Mouse (Mus musculus) layer of hippocampus, adult 9-10 months (tissue): ENCODE data around the gene Msh2.

Experiments used
- DNase-seq: peaks from one replicate; pipeline ENCODE4 v3.0.0; 2022; ENCODE audit warnings: low spot score

The Msh2 gene

DNA sequence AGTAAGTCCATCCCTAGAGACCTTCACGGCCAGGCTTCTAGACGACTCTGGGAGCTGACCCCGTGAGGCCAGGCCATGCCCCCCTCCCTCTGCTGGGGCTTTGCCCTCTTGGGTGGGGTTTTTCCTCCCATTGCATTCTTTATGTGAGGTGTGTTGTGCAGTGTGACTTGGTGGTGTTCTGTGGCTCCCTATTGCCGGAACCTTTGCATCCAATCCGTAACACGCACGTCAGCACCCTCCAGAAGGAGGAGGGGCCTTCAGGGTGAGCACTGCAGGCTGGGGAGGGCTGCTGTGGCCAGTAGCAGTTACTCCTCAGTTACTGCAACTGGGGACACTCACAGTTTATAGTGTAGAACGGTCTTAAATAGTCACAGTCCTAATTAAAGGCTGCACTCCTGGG lies 28.0 kb downstream of the Msh2 start:
- DNase-seq: no peak

- no peak for DNase-seq
These were observed 52.6 kb downstream of the Msh2 start for GRCm38 (mm10) chr17:87724727-87725126.

GRCm38 (mm10) chr17:87726489-87727356 lies 54.6 kb downstream of the Msh2 start:
- DNase-seq: no peak

DNA sequence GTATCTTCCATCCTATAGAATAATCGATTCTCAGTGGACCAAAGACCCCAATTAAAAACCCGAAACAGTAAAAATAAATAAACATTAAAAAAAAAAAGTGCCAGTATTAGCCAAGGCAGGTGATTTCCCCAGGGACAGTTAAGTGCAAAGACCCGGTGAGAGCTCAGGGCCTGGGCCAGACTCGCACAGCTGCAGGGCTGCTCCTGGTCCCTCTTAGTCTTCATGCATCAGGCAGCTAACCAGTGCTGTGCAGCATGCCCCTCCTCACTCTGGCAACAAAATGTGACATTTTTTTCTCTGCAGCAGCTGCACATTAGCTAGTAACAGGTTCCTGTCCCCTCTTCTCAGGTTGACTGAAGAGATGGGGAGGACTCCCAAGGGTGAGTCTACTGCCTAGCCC lies 59.8 kb downstream of the Msh2 start:
- no peak for DNase-seq

DNA sequence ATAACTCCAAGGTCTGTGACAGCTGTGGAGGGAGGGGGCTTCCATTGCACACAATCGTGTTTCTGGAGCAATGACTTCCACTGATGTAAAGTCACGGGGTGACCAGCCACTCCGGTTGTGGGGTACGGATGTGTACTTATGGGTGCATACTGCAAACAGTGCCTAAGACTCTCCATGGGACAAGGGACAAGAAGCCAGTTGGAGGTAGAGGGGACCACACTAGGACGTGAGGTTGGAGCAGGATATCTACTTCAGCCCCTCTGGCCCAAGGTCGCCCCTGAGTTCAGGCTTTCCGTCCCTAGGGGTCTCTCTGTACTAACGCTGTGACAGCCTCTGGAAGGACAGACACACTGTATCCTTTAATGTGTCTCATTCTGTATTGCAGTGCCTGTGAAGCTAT lies 62.3 kb downstream of the Msh2 start:
- no peak for DNase-seq

DNA sequence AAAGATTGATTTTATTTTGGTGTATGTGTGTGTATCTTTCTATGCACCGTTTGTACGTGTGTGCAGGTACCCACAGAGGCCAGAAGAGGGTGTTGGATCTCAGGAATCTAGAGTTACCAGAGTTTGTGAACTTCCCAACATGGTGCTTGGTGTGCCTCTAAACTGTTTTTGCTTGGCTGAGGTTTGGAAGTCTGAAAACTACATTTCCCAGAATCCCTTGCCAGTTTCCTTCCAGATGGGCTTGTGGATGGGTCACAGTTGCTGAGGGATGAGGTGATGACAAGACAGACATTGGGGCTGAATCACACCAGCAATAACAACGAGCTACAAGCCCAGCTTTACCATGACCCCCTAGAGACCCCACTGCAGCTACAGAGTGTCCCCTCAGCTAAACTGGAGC lies 65.0 kb downstream of the Msh2 start:
- DNase-seq: no peak

GRCm38 (mm10) chr17:87739835-87740234 lies 67.7 kb downstream of the Msh2 start:
- no peak for DNase-seq

- DNase-seq: peak; percentile 57
These were observed 73.1 kb downstream of the Msh2 start for GRCm38 (mm10) chr17:87744985-87745925.

DNA sequence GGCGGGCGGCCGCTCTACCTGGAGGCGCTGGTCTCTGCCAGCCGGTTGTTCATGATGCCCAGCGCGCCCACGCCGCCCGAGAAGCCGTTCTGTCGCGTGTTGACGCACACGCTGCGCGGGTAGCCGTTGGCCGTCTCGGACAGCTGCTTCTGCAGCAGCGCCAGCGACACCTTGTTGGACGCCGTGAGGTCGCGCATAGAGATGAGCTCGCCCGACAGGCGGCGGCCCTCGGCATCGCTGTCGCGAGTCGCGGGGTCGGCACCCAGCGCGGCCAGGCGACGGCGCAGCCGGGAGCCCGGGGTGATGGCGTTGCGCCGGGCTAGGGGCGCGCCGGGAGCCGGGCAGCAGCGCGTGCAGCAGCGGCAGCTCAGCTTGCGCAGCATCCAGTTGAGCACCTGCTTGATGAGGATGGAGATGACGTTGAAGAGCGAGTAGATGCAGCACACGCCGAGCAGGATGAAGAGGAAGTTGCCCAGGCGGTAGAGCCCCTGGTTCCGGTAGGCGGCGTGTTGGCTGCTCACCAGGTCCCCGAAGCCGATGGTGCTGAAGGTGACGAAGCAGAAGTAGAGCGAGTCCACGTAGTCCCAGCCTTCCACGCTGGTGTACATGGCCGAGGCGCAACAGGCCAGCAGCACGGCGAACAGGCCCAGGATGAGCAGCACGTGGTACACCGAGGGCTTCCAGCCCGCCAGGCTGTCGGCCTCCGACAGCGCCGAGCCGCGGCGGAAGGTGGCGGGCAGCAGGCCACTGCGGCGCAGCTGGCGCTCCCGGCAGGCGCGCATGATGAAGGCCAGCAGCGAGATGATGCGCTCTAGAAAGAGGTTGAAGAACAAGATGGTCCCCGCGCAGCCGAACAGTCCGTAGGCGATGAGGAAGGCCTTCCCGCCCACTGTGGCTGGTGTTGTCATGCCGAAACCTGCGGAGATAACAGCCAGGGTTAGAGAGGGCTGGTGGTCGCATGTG lies 74.1 kb downstream of the Msh2 start:
- no peak for DNase-seq

DNA sequence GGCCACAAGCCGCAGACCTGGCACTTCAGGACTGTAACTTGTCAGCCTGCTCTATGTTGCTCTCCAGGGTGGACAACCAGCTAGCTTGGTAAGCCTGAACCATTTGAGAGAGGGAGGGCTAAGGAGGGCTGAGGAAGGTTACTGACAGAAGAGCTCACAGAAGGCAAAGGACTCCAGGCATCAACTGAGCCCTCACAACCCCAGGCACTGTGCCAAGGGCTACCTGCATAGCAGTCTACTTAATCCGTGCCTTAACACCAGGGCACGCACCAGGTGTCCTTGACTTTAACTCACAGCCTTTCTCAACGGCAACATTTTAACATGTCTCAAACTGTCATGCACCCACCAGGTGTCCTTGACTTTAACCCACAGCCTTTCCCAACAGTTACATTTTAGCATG lies 88.2 kb downstream of the Msh2 start:
- no peak for DNase-seq

DNA sequence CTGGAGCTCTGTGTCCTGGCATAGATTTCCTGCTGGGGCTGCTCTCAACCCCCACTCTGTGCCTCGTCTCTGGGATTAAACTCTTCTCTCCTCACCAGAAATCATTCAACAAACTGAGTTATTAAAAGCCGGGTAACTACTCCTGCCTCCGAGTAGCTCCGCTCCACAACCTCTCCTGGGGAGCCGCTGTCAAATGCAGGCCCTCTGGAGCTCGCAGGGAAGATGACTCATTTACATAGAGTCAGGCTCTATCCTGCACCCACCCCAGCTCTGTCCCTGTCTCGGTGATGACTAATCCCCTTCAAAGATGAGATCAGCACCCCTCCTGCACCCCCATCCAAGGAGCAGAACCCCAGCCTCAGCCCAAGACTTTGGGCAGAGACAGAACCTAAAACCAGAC lies 91.0 kb downstream of the Msh2 start:
- DNase-seq: no peak

DNA sequence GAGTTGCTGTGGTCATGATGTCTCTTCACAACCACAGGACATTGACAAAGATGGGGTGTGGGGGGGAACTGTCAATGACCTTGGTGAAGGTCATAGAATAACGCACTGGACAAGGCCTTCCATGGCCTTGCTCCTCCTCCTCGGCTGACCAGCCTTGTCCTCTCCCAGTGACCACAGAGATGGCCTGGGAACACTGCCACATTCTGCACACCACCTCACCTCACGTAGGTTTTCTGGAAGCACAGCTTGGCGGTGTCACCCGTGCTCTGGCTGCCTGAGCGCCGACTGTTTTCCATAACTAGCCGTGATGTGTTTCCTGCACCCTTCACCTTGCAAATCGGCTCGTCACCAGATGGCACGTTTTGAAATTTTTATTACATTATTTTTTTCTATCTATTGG lies 92.9 kb downstream of the Msh2 start:
- DNase-seq: no peak

- no peak for DNase-seq
These were observed 94.8 kb downstream of the Msh2 start for GRCm38 (mm10) chr17:87766888-87767287.

- no peak for DNase-seq
These were observed 98.6 kb downstream of the Msh2 start for GRCm38 (mm10) chr17:87770766-87771165.

DNA sequence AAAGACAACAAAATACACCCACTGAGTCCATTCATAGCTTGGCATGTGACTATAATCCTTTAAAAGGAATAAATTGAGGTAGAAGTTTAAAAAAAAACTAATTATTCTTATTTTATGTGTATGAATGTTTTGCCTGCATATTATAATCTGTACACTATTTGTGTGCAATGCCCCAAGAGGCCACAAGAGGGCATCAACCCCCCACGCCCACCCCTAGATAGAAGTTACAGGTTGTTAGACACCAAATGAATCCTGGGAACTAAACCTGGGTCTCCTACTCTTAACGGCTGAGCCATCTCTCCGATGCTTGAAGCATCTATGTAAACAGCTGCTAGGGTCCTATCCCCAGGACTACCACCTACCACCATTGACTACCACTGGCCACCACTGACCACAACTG lies 101.0 kb downstream of the Msh2 start:
- no peak for DNase-seq
